Comparison of ENCODE assay signal across 15 mouse cellular contexts in the genomic region with DNA sequence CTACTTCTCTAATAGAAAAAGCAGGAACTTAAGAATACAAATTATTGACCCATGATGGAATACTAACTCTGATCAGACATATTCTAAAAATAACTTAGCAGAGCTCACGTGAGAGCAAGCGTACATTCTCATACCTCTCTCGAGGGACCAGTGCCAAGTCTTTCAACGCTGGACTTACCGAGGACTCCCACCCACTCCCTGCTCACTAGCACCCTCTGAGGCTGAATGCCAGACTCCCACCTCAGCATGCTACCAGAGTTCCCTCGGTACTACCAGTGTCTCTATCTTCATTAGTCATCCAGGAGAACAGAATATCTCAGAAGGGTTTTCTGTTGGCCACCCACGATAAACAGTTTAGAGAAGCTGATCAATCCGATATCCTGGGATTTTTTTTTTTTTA.
DNase-seq lines count a peak whose midpoint lies in the region; ATAC-seq lines count a peak whose summit lies in the region.
"Had no signal": no experiment of that assay in that cellular context is flagged by ENCODE, and none has a peak within 500 bp of the region (broad histone marks: within the 10 kb centered on the region; RNA-seq: fewer than 3 reads in every experiment).

No protein-coding gene starts in this region.

- no peak overlapping the region for H3K4me3 ChIP-seq in heart, embryonic 14.5 days (ENCODE audit: control insufficient read depth in 1 of 2, insufficient read depth in 1 of 2, low read depth in 1 of 2, low read length in 2 of 2)
- H3K4me3 ChIP-seq: neural tube, embryonic 12.5 days had no signal

- H3K9me3 ChIP-seq in heart, embryonic 14.5 days (ENCODE audit: control insufficient read depth, low read length): no peaks in the 10 kb centered on the region
- H3K9me3 ChIP-seq: G1E; neural tube, embryonic 12.5 days had no signal

- no peak overlapping the region for H3K9ac ChIP-seq in heart, embryonic 14.5 days (ENCODE audit: low read length)
- H3K9ac ChIP-seq: neural tube, embryonic 12.5 days had no signal

- no peaks in the 10 kb centered on the region for H3K27me3 ChIP-seq in heart, embryonic 14.5 days (ENCODE audit: control insufficient read depth, insufficient read depth, low read length)
- H3K27me3 ChIP-seq: neural tube, embryonic 12.5 days had no signal

- peaks cover 11 to 13% of the 10 kb centered on the region in 2 experiments for H3K4me1 ChIP-seq in heart, embryonic 14.5 days (ENCODE audit: control insufficient read depth in 2 of 2, insufficient read depth in 2 of 2, low read length in 2 of 2)

- 0 out of 4 replicates have a peak overlapping the region, but pooled peaks have one; percentile 1 to 27 for H3K27ac ChIP-seq in heart, embryonic 14.5 days (replicated peaks in 1 of 2; ENCODE audit: control insufficient read depth in 1 of 2, insufficient read depth in 1 of 2, low read depth in 2 of 2, low read length in 2 of 2)
- H3K27ac ChIP-seq: neural tube, embryonic 12.5 days had no signal

- H3K4me2 ChIP-seq in heart, embryonic 14.5 days (ENCODE audit: low read length): peak overlapping the region; percentile 38
- H3K4me2 ChIP-seq: neural tube, embryonic 12.5 days had no signal

- peak; percentile 34 for DNase-seq in adrenal gland, postnatal 14 days
- no peak for DNase-seq in adrenal gland, postnatal 25 days
- DNase-seq in kidney, postnatal 10 days: peak; percentile 23
- DNase-seq in kidney, adult 18-20 months: no peak
- peak; percentile 1 for DNase-seq in lung, postnatal 36 days
- no peak for DNase-seq in B cell, adult 2 months
- no peak for DNase-seq in cerebellum, adult 9-10 months
- DNase-seq: adrenal gland, adult 2 months; cerebellum, adult 11-12 months; gastrocnemius, postnatal 25 days; spleen, adult 18-20 months; thymus, postnatal 14 days had no signal

- H3K36me3 ChIP-seq in heart, embryonic 14.5 days (ENCODE audit: control insufficient read depth, insufficient read depth, low read length): no peaks in the 10 kb centered on the region
- H3K36me3 ChIP-seq: G1E; neural tube, embryonic 12.5 days had no signal

- ATAC-seq in heart, embryonic 14.5 days (ENCODE audit: insufficient number of reproducible peaks, insufficient read depth, low FRiP score, low read depth): 0 out of 2 replicates have a peak, but pooled peaks have one; percentile 56

- WGBS in heart, embryonic 14.5 days: 16% methylated on average over 8 of the region's 8 CpGs

Comparison
In these comparisons a context has a peak if more than half of its experiments do, and no peak if none do; other contexts are left out.
1. DNase-seq: peak in adrenal gland, postnatal 14 days (single experiment), kidney, postnatal 10 days (single experiment) and lung, postnatal 36 days (single experiment); none in adrenal gland, postnatal 25 days (single experiment), kidney, adult 18-20 months (single experiment), B cell, adult 2 months (0 of 2) and cerebellum, adult 9-10 months (single experiment).